Mouse (Mus musculus) adipocyte (in vitro differentiated cells): Measurements from ENCODE around the gene Flii.
A peak's percentile ranks its signal among the peaks of the same experiment; 100 is the strongest.

Experiments
- DNase-seq: peaks from one replicate; pipeline ENCODE4 v3.0.0-alpha.2; 2016; ENCODE audit warnings: low spot score

Gene Flii

DNA sequence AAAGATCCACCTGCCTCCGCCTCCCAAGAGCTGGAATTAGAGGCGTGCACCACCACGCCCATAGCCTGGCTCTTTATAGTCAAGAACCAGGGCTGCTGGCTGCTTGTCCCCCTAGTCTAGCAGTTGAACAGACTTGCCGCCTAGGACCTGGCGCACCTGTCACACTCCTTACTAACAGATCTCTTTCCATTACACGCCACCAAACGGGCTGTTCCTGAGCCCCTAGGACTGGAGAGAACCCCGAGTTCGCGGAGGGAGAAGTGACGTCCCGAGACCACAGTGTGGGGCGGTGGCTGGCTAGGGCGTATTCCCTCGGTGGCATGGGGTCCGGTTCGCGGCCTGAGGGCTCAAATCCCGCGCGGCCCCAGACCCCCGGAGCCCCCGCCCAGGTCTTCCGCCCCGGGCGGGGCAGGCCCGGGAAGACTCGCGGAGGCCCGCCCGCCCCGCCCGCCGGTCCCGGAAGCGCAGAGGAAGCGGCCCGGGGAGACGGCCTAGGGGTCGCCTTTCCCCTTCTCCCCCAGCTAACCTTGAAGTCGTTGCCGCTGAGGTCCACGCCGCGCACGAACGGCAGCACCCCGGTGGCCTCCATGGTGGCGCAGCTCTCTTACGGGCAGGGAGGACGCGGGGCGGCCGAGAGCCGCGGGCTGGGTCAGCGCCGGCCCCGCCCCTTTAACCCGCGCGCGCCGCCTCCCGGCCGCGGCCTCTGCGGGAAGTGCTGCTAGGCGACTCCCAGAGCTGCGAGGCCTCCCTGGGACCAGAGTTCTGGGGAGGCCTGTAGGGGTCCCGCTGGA lies at the start of gene Flii:
Gene Flii, minus strand, starts transcription at position 663 of the 791 bp plus-strand sequence.
- DNase-seq: peak; percentile 75

DNA sequence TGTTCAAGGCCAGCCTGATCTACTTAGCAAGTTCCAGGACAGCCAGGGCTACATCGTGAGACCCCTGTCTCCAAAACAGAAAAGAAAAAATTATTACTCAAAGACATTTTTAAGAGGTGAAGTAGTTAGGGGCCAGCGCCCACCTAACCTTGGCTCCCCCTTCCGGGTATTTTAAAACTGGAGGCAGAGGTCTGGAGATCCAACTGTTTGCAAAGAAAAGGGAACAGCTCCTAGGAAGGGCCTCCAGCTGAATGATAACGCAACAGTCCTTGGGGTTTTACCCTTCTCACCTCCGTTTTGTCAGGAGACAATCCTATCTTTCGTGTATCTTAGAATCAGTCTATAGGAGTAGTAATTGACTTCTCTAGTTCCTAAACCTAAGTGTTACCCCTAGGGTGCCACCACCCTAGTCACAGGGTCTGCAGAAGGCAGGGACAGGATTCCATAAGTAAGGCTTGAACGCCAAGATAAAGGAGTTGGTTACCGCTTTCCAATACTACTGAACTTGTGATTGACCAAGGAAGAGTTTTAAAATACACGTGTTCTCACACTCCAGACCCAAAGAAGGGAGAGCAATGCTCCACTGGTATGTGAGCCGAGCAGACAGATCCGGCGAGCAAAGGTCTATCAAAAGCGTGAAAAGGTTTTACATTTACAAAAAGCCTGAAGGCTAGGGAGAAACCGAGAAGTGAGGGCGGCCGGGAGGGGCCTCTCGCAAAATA lies 49.2 kb upstream of the Flii start:
- no peak for DNase-seq

DNA sequence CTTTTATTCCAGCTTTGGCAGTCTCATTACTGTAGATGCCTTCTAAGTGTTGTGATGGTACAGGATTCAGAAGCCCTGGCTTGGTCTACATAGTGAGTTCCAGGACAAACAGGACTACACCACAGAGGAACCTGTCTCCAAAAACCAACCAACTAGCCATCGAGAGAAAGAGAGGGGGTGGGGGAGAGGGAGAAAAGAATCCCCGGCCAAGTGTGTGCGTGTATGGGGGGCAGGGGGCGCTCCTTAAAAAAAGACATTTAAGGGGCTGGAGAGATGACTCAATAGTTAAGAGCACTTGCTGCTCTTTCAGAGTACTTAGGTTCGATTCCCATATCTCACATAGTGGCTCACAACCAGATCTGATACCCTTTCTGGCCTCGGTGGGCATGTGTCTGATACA lies 48.5 kb upstream of the Flii start:
- no peak for DNase-seq

DNA sequence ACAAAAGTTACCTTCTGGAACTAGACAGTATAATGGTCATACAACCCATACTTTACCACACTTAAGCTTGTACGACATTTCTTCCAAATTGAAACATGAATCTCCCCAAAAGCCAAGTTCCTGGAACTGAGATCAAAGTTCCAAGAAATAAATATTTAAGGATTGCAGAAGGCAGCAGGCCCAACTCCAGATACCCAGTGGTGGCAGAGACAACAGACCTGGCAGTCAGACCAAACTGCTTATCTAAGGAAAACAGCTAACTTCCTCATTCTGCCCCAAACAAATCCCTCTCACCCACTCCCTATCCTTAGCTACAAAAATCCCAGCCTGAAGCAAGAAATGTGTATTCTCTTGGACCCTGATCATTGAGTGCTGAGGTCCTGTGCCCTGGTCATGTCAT lies 47.8 kb upstream of the Flii start:
- DNase-seq: peak; percentile 60

DNA sequence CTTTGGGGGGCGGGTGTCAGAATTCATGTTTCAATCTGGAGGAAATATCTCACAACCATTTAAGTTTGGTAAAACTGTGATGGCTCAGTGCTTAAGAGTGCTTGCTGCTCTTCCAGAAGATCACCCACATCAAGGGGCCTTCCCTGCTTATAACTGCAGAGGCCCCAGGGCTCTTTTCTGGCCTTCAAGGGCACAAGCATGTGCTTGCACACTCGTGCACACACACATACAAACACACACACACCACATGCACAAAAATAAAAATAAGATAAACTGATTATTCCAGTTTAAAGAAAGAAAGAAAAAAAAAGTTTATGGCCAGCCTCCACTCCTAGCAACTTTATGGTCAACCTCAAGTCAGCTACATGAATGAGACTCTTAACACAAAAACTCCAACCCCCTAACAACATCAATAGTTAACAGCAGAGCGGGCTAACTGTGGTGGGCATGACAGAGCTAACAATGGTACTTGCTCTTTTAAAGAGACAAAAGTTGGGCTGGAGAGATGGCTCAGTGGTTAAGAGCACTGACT lies 47.2 kb upstream of the Flii start:
- no peak for DNase-seq

DNA sequence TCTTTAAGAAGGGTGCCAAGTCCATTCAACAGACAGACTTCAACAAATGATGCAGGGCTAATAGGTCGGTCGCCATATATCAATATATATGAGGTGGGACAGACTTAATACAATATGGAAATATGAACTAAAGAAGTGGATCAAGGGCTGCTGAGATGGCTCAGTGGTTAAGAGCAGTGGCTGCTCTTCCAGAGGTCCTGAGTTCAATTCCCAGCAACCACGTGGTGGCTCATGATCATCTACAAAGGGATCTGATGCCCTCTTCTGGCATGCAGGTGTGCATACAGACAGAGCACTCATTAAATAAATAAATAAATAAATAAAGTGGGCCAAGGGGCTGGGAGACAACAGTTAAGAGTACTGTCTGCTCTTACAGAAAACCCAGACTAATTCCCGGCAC lies 45.1 kb upstream of the Flii start:
- no peak for DNase-seq

DNA sequence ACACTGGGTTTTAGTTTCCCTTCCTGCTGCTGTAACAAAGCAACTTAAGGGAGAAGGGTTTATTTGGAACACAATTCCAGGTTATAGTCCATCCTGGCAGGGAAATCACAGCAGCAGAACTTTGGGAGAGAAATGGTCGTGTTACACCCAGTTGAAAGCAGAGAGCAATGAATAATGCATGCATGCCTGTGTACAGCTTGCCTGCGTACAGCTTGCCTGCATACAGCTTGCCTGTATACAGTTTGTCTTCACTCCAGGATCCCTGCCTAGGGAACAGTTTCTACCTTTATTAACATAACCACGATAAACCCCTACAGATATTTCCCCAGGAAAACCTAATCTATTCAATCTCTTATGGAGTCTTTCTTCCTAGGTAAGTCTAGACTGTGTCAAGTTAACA lies 43.7 kb upstream of the Flii start:
- DNase-seq: no peak

DNA sequence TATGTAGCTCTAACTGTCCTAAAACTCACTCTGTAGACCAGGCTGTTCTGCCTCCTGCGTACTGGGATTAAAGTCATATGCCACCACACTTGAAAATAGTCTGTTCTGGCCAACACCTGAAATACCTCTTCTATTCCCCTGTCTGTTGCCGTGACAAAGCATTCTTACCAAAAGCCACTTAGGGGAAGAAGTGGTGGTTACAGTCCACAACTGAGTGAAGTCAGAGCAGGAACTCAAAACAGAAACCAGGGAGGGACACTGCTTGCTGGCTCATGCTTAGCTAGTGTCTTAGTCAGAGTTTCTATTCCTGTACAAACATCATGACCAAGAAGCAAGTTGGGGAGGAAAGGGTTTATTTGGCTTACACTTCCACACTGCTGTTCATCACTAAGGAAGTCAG lies 42.3 kb upstream of the Flii start:
- DNase-seq: no peak

DNA sequence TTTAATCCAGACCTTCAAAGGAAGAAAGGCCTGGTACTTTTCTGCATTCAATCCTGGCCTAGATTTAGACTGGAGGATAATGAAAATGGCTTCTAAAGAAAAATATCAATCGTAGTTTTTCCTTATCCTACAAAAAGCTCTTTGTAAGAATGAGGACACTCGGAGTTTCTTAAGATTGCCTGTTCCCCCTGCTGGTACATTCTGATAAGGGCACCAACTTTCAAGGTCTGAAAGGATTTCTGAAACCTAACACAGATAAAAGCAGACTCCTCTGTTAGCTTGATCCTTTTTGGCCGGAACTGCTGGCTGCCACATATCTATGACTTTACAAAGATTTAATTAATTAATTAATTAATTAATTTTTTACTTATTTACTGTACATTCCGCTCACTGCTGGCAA lies 39.9 kb upstream of the Flii start:
- no peak for DNase-seq

DNA sequence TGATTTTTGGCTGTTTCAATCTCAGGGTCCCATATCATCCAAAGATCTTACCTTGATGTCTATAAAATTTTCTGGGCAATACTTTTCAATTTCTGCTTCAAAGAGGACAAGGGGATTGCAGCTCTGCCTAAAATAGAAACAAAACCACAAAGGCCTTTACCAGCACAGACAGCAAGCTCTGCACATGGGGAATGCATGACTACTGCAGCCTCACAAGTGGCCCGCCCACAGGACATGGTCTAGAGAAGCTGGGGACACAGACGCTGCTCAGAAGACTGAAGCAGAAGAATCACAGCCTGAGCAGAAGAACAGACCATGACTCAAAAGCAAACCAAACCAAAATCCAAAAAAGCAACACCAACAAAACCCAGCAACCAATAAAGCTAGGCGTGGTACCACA lies 34.6 kb upstream of the Flii start:
- DNase-seq: no peak

DNA sequence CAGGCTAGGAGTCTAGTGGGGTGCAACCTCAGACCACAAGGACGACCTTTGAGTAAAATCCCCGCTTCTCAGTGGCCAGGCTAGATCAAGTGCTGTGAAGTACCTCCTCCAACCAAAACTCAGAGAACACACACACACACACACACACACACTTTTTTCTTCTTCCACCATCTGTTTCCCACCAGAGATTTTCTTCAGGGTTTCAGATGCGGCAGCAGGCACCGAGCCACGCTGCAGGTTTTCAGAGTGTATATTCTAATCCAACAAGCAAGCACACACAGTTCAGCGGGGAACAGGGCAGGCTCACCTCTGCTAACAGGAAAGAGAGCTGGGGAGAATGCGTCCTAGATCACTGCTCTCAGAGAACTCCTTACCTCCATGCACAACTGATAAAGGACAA lies 28.5 kb upstream of the Flii start:
- DNase-seq: no peak

DNA sequence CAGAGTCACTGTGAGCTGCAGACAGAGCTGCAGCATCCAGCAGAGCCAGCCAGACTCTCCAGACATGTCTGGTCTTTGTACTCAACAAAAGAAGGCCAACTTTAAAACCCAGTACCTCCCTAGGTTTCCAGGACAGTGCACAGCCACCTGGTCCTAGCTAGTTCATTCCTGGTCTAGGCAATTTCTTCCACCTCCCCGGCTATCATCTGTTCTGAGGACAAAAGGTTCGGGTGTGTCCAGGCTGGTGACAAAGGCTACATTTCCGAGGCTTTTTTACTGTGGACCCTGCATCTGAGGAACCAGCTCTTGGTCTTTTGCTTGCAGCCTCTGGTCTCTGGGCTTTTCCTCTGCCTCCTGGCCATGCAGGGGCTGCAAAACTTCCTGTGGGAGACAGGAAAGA lies 13.3 kb upstream of the Flii start:
- no peak for DNase-seq

DNA sequence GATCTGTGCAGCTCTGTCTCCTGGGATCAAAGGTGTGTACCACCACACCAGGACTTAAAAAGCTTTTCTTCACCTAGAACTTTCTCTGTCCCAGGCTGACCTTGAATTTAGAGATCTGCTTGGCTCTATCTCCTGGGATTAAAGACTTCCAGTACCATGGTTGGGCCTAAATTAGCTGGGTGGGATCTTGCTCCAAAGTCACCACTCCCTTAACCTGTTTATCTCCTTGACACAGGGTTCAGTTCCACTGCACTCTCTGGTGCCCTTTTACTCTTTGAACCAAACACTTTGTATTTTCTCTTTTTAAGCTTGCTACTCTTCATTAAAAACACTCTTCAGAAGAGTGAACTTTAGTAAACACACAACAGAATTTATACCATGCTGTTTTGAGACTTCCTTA lies 10.4 kb upstream of the Flii start:
- no peak for DNase-seq

DNA sequence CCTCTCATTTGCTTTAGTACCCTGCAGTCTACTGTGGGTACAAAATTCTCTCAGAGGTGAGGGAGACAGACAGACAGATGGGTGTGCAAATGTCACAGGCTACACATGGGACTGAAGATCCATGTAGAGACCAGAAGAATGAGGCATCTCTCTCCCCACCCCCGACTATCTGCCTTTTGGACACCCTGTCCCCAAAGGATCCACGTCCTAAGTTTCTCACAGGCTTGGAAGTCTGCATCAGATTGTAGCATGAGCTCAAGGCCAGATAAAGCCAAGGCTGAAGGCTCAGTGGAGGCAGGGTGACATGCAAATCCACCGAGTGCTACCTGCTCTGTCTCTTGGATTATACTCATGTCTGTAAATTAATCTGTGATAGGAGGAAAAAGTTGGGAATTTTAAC lies 9.4 kb upstream of the Flii start:
- no peak for DNase-seq

DNA sequence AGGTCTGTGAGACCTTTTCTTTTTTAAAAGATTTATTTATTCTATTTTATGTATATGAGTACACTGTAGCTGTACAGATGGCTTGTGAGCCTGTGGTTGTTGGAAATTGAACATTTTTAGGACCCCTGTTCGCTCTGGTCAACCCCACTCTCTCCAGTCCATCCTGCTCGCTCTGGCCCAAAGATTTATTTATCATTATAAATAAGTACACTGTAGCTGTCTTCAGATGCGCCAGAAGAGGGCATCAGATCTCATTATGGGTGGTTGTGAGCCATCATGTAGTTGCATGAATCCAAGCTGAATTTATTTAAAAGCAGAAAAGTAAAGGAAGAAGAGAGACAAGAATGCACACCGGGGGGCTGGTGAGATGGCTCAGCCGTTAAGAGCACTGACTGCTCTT lies 8.1 kb upstream of the Flii start:
- DNase-seq: no peak

DNA sequence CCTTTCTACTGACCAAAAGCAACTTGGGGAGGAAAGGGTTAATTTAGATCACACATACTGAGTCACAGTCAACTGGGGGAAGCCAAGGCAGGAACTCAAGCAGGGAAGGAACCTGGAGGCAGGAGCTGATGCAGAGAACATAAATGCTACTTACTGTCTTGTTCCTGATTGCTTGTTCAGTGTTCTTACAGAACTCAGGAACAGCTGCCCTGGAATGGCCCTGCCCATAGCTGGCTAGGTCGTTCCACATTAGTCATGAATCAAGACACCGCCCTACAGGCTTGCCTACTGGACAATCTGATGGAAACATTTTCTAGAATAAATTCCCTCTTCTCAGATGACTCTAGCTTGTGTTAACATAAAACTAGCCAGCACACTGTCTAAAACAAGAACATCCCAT lies 7.1 kb upstream of the Flii start:
- DNase-seq: peak; percentile 42

DNA sequence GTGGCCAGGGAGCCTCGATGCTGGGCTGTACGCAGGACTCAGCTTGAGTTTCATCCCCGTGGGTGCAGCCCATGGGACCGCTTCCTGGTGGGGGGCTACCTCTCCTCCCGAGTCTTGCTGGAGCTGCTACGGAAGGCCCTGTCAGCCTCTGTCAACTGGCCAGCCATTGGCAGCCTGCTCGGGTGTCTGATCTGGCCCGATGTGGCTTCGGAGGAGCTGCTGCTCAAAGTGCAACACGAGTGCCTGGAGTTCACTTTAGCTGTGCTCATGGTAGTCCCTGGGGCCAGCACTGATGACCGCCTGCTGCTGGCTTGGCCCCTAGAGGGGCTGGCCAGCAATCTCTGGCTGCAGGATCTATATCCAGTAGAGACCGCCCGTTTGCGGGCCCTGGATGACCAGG lies 4.2 kb upstream of the Flii start:
- no peak for DNase-seq

DNA sequence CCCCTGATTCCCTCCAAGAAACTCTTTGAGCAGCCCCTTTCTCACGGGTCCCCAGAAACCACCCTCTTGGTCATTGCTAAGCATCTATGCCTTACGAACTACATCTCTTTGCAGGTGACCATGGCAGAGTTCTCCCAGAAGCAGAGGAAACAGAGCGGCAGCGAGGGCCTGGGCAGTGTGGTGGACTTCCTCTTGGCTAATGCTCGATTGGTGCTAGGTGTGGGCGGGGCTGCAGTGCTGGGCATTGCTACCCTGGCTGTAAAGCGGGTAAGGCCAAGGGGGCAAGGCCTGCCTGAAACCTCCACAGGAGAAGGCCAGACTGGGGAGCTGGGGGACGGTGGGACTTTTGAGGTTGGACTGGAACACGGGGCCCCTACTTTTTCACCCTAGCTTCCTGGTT lies 3.1 kb upstream of the Flii start:
- no peak for DNase-seq

DNA sequence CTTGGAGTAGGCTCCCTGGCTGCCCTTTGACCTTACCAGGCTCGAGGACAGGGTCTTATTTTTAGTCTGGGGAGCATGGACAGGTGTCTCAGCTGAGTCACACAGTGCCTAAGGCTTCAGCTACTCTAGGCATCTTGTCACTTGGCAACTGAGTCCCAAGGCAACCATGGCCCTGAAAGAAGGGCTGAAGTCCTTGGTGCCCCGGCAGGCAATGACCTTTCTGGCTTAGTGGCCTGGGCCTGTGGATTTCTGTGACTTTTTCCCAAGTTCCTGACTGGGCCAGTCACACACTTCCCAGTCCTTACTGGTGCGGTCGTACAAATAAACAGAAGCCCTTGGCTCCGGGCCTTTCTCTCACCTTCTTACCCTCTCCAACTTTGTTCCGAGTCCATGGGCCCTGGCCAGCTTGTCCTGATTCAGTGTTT lies 2.2 kb upstream of the Flii start:
- DNase-seq: peak; percentile 60

DNA sequence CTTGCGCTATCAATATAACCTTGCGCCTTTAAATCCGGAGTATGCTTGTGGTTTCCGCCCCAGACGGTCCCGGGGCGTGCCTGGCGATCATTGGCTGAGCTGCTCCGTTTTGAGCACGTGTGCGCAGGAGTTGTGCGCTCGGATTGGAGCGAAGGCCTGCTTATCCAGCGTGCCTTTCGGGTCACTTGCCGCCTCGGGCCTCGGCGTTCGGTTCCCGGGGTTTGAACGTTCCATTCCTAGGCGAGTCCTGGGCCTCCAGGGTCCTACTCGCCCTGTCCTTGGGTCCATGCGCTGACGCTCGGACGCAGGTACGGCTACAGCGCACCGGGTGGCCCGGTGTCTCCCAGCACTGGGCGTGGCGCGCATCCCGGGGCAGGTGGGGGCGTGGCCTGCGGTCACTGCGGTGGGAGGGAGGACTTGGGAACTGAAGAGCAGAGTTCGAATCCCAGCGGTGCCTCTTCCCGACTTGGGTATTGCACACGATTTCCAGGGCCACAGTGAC lies 1.2 kb upstream of the Flii start, which contains the start of gene Mief2:
Gene Mief2, plus strand, starts transcription at position 139 of the 502 bp plus-strand sequence.
- DNase-seq: peak; percentile 96

DNA sequence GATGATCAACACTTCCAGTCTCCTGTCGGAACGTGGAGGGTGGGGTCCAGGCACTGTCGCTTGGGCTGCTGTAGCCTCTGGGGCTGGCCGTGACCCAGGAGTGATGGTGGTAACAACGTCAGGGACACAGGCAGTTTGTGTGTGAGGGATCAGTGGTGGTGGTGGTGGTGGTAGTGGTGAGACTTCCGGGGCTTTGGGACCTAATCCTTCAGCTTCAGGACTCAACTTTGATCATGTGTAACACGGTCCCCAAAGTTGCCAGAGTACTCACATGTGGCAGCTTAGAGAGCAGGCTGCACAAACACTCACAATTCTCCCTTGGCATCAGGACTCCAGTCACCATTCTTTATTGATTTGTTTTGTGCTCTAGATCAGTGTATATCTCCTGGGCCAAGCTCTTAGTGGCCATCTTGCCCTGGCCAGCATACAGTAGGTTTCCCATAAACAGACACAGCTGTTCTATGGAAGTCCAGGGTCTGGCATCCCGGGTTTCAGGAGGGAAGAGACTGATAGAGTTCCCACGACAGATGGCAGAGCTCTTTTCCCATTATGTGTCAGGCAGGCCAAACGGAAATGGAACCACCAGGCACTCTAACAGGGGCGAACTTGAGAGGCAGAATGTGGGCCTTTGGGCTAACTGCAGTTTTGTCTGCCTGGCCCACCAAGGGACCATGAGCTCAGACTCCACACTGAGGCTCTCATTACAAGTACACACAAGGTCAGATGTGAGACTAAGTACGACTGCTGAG lies 503 bp upstream of the Flii start:
- no peak for DNase-seq

DNA sequence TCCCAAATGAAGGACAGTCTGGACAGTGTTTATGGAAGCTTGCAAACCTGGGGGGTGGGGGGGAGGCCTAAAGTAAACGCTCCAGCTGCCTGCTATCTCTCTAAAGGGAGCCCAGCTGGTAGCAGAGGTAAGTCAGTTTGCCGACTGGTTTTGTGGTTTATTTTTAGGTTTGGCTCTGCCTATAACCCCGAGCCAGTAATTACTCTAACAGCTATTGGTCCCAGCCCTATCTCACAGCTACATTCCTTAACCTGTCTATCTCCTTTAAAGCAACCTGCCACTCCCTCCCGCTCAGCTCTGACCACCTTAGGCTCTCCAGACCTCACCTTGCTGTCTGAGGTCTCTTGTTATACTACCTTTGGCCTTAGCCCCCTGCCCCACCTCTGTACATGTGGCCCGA lies 7.8 kb downstream of the Flii start:
- DNase-seq: no peak

DNA sequence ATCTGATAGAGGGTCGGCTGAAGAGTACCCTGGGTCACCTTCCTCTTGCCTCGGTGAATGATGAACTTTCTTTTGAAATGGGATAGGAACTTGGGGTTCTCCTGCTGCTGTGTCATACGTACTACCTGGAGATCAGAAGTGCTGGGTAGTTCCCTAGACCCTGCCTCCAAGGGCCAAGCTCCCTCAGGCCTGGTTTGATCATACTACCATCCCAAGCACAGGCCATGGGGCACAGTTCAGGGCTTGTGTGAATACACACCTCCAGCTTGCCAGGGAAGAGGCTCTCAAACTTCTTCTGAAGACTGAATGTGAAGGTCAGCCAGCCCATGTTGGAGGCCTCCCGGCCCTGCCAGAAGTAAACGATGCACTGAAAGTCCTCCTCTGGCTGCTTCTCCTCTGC lies 11.2 kb downstream of the Flii start:
- no peak for DNase-seq
